Mouse (Mus musculus) kidney, adult 2 months (tissue): ENCODE results near the gene Ska2.

ENCODE experiments used
- CTCF ChIP-seq: fragments of 200-500 bp; conservative IDR thresholded peaks from 2 replicates; pipeline ENCODE4 v1.5.1; 2011; ENCODE audit warnings: low read depth, mild to moderate bottlenecking, control low read depth, low read length, moderate library complexity, mixed read lengths; ENCODE audit not compliant: insufficient read depth, insufficient read length
- POLR2A ChIP-seq: fragments of 200-500 bp; IDR thresholded peaks from one replicate; pipeline ENCODE4 v1.6.1; 2011; ENCODE audit warnings: low read depth, low read length, control low read depth

- TF ChIP-seq CTCF, result no peak
- TF ChIP-seq POLR2A, result no peak
Measured at GRCm38 (mm10) chr11:87109519-87110171, 611 bp downstream of the Ska2 start.
